Mouse (Mus musculus): ENCODE measurements at regions not wholly inside any gene's neighbourhood (a gene's known extent, or its start where the extent isn't known, plus 50 kb on each side); places are given as distances from the start of the nearest gene placed in this dataset.

DNA sequence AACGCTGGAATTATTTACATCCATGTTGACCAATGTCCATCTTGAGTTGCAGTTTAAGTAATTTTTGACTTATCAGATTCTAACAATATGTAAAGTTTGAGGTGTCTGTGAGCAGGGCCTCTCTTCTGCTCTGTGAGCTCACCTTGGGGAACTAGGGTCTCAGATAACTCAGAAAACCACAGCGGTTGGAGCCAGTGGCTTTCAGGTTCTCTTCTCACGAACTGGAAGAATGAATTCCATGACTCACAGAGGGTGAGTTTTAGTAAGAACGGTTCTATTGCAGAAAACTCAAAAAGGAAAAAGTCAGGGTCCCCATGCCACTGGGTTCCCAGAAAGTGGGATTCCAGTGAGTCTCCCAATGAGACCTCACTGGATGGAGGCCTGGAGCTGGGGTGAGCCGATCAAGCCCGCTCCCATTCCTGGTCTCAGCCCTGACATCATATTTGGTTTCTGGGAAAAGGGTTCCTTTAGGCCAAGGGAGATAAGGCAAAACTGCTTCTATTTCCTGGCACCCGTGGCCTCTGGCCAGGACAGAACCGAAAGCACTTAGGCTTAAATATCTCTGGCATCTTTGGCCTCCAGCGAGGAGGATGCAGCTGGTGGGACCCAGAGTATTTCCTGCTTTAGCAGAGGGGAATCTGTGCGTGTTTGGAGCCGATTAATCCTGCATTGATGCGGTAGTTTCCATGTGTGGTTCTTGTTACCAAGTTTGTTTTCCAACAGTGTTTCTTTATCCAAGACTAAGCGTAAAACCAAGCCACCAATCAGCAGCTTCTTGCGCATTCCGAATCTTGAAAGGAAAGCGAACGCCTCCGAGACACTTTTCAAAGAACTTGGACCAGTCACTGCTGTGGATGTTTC lies 62.4 kb upstream of the Osbpl8 start:
- TF ChIP-seq CTCF (IDR thresholded peaks at IDR 0.05; ENCODE audit: low read depth, low read length) (no peak), GATA1 (IDR thresholded peaks at IDR 0.05; ENCODE audit: borderline replicate concordance, low read length) (no peak), POLR2AphosphoS5 (IDR thresholded peaks at IDR 0.05; ENCODE audit: insufficient replicate concordance, low read depth, low read length) (no peak), TAL1 (conservative IDR thresholded peaks at IDR 0.05; ENCODE audit: low read depth, low read length) (no peak), GATA2 (IDR thresholded peaks at IDR 0.05; ENCODE audit: borderline replicate concordance, low read depth, low read length) (no peak)
